Mouse (Mus musculus) right cerebral cortex, postnatal 4 days (tissue): Measurements from ENCODE around the gene Hnf1b.

Experiments used
- DNase-seq: peaks from one replicate; pipeline ENCODE4 v3.0.0-alpha.2; 2022

Gene Hnf1b

DNA sequence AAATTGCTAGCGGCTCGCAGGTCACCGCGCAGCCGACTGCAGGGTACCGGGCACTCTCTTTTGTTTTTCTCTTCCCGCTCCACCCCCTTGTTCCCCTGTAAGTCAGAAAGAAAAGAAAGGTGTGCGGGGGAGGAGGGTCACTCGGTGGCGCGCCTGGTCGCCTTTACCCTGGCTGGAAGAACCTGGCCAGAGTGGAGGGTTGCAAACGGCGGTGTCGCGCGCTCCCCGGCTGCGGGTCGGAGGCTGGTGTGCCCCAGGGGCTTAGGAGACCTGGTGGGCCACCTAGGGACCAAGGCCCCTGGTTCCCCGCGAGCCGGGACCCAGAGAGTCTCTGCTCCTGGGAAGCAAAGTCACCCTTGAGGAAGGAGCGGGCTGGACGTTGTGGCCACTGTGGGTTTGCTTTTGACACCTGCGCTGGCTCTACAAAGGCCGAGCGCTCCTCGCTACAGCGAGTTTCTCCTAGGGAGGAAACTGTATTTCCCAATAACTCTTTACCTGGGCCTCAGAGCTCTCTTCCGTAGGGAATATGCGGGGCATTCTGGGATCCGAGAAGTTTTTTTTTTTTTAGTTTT lies 3.4 kb downstream of the Hnf1b start:
- DNase-seq, result peak; percentile 6

GRCm38 (mm10) chr11:83854091-83854490 lies 4.2 kb downstream of the Hnf1b start:
- no peak for DNase-seq

GRCm38 (mm10) chr11:83854707-83855106 lies 4.8 kb downstream of the Hnf1b start:
- no peak for DNase-seq

GRCm38 (mm10) chr11:83857256-83857655 lies 7.4 kb downstream of the Hnf1b start:
- DNase-seq, result no peak

DNA sequence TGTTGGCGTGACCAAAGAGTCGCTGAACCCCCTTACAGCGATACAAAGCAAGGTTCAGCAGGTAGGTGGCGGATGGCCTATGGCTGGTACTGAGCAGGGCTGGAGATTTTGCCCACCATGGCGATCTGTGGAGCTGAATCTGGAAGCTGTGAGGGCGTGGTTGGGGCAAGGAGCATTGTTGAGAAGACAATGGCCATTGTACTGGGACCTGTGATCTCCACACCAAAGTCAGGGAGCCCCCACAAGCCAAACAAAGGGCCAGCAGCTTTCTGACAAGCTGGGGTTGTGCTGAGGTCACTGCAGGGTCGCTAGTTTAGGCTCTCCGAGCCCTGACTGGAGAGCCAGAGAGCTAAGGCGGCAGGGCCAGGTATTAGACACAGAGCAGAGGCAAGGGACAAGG lies 15.4 kb downstream of the Hnf1b start:
- no peak for DNase-seq

DNA sequence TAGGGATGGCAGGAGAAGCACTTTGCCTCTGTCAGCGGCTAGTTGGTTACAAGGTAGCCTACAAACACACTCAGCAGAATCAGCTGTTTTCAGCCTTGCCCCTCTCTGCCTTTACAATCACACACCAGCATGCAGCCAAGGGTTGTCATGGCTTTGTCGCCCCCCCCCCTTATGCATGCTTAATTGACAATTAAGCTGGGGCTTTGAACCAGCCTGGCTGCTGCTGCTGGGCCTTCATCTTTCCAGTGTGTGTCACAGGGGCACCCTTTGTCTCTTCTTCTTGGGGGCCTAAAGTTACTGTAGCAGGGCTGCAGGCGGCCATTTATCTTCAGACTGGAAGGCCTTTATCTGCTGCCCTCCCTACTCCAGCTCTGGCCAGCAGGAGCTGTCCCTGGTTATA lies 17.7 kb downstream of the Hnf1b start:
- no peak for DNase-seq

GRCm38 (mm10) chr11:83869147-83869546 lies 19.3 kb downstream of the Hnf1b start:
- no peak for DNase-seq

DNA sequence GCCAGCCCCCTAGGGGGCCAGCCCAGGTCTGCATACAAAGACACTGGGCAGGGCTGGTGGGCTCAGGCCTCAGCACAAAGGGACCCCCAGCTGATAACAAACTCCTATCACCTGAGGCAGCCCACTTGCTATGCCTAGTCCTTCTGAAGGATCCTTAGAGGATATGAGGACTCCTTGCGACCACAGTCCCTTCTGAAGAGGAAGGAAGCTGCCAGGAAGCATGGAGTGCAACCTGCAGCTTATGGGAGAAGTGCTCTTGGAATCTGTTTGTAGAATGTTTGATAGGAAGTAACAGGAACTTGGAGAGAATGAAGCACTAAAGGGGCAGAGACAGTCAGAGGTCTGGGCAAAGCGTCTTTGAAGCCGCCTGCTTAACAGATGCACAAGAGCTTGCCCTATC lies 19.8 kb downstream of the Hnf1b start:
- DNase-seq, result no peak

DNA sequence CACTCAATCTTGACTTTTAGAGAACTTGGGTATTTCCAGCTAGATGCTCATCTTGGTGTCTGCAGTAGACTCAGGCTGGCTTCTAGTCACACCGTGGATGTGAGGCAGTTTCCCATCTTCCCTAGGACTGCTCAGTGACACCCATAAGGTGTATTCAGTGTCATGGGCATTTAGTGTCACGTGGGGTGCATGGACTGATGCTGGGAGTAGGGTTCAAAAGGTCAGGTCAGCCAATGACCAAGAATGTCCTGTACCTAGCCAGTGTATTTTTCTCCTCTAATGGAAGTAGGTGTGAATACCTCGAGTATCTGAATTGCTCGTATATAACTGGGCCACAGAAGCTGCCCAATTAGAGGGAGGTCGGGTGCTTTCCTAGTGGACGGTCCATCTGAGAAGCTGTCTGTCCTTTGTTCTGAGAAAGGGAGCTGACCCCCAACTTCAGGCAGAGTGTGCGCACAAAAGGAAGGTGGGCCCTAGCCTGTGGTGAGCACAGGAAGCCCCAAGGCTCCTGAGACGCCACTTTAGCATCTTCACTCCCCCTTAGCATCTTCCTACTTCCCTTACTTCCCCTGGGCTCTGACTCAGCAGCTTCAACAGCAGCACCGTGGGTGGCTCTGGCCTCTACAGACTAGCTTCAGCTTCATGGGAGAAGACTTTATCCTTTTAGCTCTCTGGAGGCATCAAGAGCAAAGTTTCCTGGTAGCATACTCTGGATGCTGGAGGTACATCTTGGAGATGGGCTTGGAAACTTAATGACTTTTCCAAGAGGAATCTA lies 22.1 kb downstream of the Hnf1b start:
- DNase-seq, result no peak

DNA sequence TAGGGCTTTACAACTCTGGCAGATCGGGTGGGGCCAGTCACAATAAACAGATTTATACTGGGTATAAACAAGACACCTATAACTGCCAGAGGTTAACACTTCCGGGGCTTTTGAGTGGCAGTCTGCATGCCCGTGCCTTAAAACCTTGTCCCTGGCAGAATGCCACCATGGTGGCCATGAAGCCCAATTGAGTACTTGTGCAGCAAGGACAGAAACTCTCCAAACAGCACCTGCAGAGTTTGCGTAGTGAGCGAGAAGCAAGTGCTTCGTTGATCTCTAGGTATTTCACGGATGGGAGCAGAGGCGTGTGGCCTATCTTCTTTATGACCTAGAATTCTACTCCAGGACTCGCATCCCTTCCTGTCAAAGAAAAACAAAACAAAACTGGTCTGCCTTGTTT lies 23.6 kb downstream of the Hnf1b start:
- no peak for DNase-seq

DNA sequence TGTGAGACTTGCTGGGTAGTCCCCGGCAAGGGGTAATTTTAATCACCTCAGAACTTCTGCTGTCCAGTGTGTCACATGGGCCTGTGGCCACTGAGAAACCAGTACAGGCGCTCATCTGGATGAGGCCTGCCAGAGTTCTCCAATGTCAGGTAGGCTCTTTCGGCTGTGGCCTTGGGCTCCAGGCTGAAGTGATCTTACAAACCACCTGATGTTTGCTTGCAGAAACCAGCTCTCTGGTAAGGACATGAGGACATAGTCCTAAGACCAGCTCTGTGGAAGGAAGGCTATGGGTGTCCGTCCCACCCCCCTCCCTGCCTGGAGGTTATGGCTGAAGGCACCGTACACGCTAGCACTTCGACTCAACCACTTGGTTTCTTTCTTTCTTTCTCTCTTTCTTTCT lies 26.8 kb downstream of the Hnf1b start:
- no peak for DNase-seq

DNA sequence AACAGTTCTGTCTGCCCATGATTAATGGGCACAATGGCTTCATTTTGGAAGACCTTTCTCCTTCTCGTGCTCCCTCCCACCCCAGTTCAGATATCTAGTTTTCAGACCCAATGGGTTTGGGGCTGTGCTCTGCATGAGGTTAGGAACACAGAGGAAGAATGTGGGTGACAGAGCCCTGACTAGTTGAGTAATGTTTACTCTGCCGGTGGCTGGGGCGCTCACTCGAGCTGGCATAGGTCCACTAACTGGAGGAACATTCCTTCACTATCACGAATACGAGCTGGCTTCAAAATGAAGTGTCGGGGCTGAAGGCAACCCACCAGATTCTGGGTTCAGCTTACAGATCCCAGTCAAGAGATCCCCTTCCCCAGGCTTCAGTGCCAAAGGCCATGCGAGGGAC lies 27.9 kb downstream of the Hnf1b start:
- DNase-seq, result no peak

DNA sequence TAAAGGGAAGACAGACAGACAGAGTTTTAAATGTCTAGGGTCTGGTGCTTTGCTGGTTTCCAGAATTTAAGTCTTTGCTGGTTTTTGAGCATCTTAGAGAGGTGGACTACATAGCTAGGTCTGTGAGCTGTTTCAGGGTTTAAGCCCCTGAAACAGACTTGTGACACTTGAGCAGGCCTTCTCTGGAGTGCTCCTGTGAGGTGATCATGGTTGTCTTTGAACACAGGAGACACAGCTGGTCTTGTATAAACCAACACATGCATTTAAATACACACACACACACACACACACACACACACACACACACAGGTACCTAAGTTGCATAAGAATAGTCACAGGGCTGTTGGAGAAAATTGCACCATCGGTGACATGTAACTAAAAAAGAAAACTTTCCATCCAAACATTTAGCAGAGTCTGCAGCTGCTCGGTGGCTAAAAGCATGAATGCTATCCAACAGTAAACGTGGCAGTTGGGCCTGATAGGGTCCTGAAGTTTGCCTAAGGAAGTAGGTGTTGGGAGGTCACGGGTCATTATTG lies 28.6 kb downstream of the Hnf1b start:
- no peak for DNase-seq

DNA sequence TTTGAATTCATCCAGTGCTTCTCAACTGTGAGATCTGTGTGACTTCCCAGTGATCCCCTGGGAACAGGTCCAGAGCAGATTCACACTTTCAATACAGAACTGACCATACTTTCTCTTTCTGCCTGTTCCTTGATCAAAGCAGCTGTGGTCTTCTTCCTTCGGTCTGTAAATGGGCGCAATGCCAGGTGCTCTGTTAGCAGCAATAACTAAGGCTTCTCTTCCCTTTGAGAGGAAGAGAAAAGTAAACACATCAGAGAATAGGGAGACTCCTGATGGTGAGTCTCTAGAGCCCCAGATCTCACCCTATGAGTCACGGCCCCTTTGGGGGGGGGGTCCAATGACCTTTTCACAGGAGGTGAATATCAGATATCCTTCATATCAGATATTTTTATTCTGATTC lies 29.3 kb downstream of the Hnf1b start:
- DNase-seq, result peak; percentile 26

DNA sequence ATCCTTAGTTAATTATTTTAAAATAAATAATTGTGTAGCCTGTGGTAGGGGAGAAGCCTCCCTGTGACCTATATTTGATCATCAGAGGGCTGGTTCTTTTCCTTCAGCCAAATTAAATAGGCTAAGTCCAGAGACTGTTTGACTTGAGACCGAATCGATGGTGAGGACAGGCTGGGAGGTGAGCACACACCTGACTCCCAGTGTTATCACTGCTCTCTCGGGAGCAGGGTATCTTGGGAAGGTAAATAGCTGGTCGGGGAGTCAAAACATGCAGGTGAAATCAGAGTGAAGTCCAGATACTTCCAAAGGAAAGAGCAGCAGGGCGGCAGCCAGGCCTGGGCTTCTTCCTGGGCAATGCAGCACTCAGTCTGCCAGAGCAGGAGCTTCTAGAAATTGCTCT lies 31.6 kb downstream of the Hnf1b start:
- no peak for DNase-seq

- DNase-seq, result peak; percentile 10
These were observed 32.7 kb downstream of the Hnf1b start for GRCm38 (mm10) chr11:83882552-83882951.

DNA sequence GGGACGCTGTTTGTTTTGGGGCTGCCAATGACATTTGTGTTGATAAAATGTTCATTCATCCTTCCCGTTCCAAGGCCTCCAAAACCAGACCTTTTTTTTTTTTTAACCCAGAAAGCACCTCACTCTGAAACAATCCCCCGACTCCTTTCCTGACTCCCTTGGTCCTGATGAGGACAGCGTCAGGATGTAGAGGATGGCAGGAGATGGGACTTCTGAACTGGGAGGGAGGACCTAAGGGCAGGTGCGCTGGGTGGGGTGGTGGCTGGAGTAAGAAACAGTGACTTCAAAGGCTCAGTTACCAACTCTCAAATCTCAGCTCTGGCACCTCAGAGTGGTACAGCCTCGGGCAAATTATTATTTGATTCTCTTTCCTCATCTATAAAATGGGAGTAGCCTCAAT lies 33.2 kb downstream of the Hnf1b start:
- no peak for DNase-seq

- DNase-seq, result no peak
These were observed 33.9 kb downstream of the Hnf1b start for GRCm38 (mm10) chr11:83883812-83884211.

GRCm38 (mm10) chr11:83885175-83885574 lies 35.3 kb downstream of the Hnf1b start:
- no peak for DNase-seq

DNA sequence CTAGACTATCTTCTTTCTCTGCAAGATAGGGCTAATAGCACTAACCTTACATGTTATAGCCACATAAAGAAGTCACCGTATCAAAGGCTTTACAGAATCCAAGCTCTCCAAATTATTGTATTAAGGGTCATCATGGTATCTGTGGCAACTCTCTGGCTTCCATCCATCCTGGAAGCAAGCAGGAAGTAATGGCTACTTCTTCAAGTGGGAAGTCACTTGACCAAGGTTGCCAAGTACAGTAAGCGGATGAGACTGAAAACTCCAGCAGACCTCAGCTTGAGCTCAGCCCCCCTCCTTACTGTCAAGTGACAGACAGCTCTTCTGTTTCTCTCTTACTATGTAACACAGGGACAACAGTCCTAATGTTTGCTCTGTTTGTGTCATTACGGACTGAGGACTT lies 36.9 kb downstream of the Hnf1b start:
- no peak for DNase-seq

GRCm38 (mm10) chr11:83891366-83891765 lies 41.5 kb downstream of the Hnf1b start:
- DNase-seq, result no peak

DNA sequence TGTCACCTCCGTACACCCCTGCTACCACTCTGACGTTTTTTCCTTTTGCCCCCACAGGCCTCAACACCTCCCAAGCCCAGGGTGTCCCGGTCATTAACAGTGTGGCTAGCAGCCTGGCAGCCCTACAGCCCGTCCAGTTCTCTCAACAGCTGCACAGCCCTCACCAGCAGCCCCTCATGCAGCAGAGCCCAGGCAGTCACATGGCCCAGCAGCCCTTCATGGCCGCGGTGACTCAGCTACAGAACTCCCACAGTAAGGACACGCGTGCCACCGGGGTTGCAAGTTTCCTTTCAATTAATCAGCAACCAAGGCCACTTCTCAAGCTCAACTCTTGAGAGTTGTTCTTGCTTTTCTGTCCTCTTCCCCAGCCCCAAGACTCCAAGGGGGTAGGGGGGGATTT lies 43.5 kb downstream of the Hnf1b start:
- no peak for DNase-seq

DNA sequence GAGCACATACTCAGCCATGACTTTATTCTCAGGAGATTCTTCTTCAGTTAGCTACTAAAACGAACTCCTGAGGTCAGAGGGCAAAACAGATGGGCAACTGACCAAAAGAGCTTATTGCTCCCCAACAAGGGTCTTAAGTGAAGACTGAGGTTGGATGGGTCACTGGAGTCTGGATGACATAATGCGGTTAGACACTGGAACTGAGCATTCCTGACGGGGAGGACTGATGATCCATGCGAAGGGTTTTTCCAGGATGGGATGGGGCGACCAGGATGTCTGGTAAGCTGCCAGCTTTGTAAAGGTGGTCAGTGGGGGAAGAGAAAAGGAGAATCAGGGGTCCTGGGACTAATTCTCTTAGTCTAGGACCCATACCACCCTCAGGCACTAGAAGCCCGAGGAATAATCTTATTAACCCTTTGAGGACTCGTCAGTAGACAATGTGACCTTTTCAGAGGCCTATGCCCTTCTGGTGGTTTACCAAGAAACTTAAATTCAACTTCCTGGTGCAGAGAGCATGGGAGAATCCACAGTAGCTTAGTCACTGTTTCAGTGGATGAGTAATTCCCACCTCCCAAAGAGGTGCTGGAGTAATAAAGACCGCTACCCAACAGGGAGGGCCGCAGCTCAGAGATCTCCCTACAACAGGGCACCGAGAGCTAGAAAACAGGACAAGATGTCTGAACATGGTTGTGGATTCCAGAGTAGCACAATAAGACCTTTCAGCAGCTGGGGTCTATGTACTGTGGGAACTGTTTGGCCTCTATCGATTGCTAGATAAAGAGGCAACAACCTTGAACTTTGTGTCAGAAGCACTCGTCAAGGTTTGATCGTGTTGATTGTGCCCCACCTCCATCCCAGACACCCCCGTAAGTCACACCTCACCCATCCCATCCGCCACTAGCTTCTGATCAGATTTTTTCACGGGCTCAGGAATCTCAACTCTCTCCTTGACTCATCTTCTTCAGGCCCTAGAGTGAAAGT lies 46.9 kb downstream of the Hnf1b start:
- no peak for DNase-seq
